Mouse (Mus musculus) thymus, postnatal 36 days (tissue): ENCODE measurements at regions not wholly inside any gene's neighbourhood (a gene's known extent, or its start where the extent isn't known, plus 50 kb on each side); places are given as distances from the start of the nearest gene placed in this dataset.

Source experiments
- DNase-seq, 2 experiments: peaks; one replicate each; pipeline ENCODE4 v3.0.0; 2022; ENCODE audit warnings: mixed read lengths in 2 of 2

DNA sequence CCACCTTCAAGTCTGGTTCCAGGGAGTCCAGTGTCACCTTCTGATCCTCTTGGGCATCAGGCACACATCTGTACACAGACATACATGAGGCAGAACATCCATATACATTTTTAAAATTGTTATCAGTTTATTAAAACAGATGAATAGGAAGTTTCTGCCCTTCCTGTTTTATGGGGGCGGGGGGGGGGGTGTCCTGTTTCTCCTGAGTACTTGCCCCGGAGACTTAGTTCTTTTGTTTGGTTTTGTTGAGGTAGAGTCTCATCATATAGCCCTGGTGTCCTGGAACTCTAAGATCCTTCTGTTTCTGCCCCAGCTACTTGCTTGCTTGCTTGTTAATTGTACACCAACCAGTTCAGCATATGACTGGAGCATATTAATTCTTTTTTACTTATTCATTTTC lies 85.0 kb upstream of the Xpo1 start:
- DNase-seq = no peak

- no peak for DNase-seq
Observed at GRCm38 (mm10) chr11:23171760-23172159, 84.1 kb upstream of the Xpo1 start.

- DNase-seq = no peak
Observed at GRCm38 (mm10) chr11:23181647-23182046, 74.2 kb upstream of the Xpo1 start.

DNA sequence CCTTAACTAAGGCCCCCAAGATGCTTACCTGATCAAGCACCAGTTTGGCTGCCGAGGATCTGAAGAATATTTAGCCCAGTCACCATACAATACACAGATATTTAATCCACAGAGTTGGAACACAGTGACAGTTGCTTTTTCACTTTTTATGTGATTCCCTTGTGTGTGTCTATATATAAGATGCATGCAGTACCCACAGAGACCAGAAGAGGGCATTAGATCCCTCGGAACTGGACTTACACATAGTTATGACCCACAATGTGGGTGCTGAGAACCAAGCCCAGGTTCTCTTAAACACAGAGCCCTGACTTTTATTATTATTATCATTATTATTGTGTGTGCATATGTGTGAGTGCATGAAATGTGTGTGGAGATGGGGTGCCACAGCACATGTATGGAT lies 70.6 kb upstream of the Xpo1 start:
- DNase-seq = no peak

DNA sequence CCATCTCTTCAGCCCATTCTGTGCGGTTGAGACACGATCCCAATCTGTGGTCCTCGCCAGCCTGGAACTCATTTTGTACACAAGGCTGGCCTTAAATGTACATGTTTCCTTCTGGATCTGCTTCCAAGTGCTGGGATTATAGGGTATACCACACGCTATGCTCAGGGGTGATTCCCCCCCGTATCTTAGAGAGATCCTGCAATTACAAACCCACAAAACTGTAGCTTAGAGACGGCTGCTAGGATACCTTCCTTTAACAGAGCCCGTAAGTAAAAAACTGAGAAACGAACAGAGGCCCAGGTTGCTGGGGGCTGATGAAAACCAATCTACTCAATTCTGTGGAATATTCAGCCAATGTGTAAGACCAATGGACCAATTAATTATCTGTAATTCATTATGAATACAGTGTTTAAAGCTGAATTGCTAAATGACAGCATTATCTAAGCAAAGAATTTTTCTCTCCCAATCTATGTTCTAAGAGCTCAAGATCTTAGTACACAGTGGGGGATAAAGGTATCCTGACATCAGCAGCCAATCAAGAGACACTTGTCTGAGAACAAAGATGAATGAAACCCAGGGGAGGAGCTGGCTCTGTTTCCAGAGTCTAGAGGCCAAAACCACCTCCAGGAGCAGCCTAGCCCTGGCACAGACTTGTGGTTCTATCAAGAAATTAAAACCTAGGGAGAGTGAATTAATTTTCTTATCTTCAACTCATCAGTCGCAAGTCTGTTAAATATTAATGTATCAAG lies 54.0 kb upstream of the Xpo1 start:
- no peak for DNase-seq

GRCm38 (mm10) chr11:23203566-23203965 lies 52.3 kb upstream of the Xpo1 start:
- DNase-seq = no peak

GRCm38 (mm10) chr11:23204041-23204440 lies 51.8 kb upstream of the Xpo1 start:
- DNase-seq = no peak
